Mouse (Mus musculus) ES-Bruce4 (cell line): ENCODE results near the gene Cacng2. TPM values are rescaled to one million over a fixed set of nuclear protein-coding genes. Genes with fewer than 3 reads are reported as not detected.
A peak's percentile ranks its signal among the peaks of the same experiment; 100 is the strongest.

Experiments used
- H3K27ac ChIP-seq: 2 replicates; pipeline ENCODE4 v1.5.1; 2012; ENCODE audit warnings: low read length, inconsistent platforms; ENCODE audit not compliant: insufficient read depth
- H3K27me3 ChIP-seq: 2 replicates; pipeline ENCODE4 v1.6.1; 2012; ENCODE audit warnings: mild to moderate bottlenecking, low read length, inconsistent platforms; ENCODE audit not compliant: control insufficient read depth, poor library complexity, insufficient read depth, severe bottlenecking
- H3K36me3 ChIP-seq: 2 replicates; pipeline ENCODE4 v1.6.1; 2012; ENCODE audit warnings: inconsistent platforms, mild to moderate bottlenecking, low read length, moderate library complexity; ENCODE audit not compliant: control insufficient read depth, poor library complexity, insufficient read depth, severe bottlenecking
- H3K4me1 ChIP-seq: one replicate; pipeline ENCODE4 v1.8.1; 2011; ENCODE audit warnings: low read length; ENCODE audit not compliant: control insufficient read depth, insufficient read depth
- H3K4me3 ChIP-seq: 2 replicates; pipeline ENCODE4 v1.5.1; 2011; ENCODE audit warnings: low read depth, mild to moderate bottlenecking, low read length
- H3K9ac ChIP-seq: 2 replicates; pipeline ENCODE4 v1.6.1; 2012; ENCODE audit warnings: low read depth, mild to moderate bottlenecking, inconsistent platforms; ENCODE audit not compliant: poor library complexity, severe bottlenecking
- H3K9me3 ChIP-seq: replicated peaks from 2 replicates; pipeline ENCODE4 v1.6.1; 2012; ENCODE audit warnings: mild to moderate bottlenecking, low read length, inconsistent platforms; ENCODE audit not compliant: control insufficient read depth, poor library complexity, insufficient read depth, severe bottlenecking
- CTCF ChIP-seq: IDR thresholded peaks from one replicate; pipeline ENCODE4 v1.8.1; 2011; ENCODE audit warnings: low read depth, low read length
- EP300 ChIP-seq: IDR thresholded peaks from 2 replicates; pipeline ENCODE4 v1.6.1; 2011; ENCODE audit warnings: low read depth, low read length; ENCODE audit not compliant: insufficient read depth
- POLR2A ChIP-seq: IDR thresholded peaks from one replicate; pipeline ENCODE4 v1.8.1; 2011; ENCODE audit warnings: low read length; ENCODE audit not compliant: insufficient read depth
- polyA plus RNA-seq: library from polyadenylated mRNA; stranded (reverse); fragments of >200 nt; gene quantifications from 2 replicates; pipeline ENCODE4 v1.2.4, GENCODE M21; 2011; ENCODE audit warnings: low read depth; ENCODE audit not compliant: missing spikeins, insufficient read depth, insufficient read length

The Cacng2 gene
- polyA plus RNA-seq, 1 experiment: not detected

- no peak overlapping the region for H3K4me3 ChIP-seq
- TF ChIP-seq POLR2A: no peak
- TF ChIP-seq EP300: no peak
- no peak for TF ChIP-seq CTCF
- H3K9ac ChIP-seq: no peak overlapping the region
These were observed 136.4 kb downstream of the Cacng2 start for GRCm38 (mm10) chr15:77983391-77983790.

GRCm38 (mm10) chr15:77982195-77982939 lies 137.5 kb downstream of the Cacng2 start:
- H3K27me3 ChIP-seq: no peaks in the 10 kb centered on the region
- no peak overlapping the region for H3K9ac ChIP-seq
- no peaks in the 10 kb centered on the region for H3K4me1 ChIP-seq
- no peaks in the 10 kb centered on the region for H3K36me3 ChIP-seq
- TF ChIP-seq POLR2A (no peak), EP300 (no peak), CTCF (peak; percentile 89)
- no peak overlapping the region for H3K4me3 ChIP-seq
- no peak overlapping the region for H3K27ac ChIP-seq
- no peaks in the 10 kb centered on the region for H3K9me3 ChIP-seq

More at GRCm38 (mm10) chr15:77983391-77983790, 136.4 kb downstream of the Cacng2 start:
- Histone ChIP-seq H3K36me3 (no peaks in the 10 kb centered on the region), H3K9me3 (no peaks in the 10 kb centered on the region), H3K27ac (no peak overlapping the region), H3K27me3 (no peaks in the 10 kb centered on the region), H3K4me1 (no peaks in the 10 kb centered on the region)

- Histone ChIP-seq H3K27me3 (no peaks in the 10 kb centered on the region), H3K4me1 (no peaks in the 10 kb centered on the region), H3K9me3 (no peaks in the 10 kb centered on the region), H3K9ac (no peak overlapping the region), H3K4me3 (no peak overlapping the region), H3K27ac (no peak overlapping the region), H3K36me3 (no peaks in the 10 kb centered on the region)
- TF ChIP-seq EP300 (no peak), POLR2A (no peak), CTCF (no peak)
These were observed 138.6 kb downstream of the Cacng2 start for GRCm38 (mm10) chr15:77981181-77981680.

DNA sequence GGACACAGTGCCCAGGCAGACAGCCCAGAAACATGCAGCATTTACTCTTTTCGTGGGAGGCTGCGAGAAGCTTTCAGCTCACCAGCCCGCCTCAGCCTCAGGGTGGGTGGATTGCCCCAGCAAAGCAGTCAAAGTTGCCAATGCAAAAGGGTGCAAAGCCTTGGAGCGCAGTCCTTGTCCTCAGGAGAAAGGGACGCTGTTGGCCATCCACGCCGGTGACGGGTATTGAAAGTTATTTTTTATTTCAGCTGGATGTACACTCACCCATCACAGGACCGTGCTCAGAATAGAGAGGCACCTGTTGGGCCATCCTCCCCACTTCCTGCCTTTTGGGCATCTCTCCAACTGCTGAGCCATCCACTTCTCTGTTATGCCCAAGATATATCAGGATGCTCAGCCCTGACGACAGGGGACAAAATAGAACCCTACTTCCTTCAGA lies 140.4 kb downstream of the Cacng2 start:
- no peak overlapping the region for H3K27ac ChIP-seq
- no peaks in the 10 kb centered on the region for H3K9me3 ChIP-seq
- H3K27me3 ChIP-seq: no peaks in the 10 kb centered on the region
- no peak overlapping the region for H3K4me3 ChIP-seq
- no peaks in the 10 kb centered on the region for H3K4me1 ChIP-seq
- H3K9ac ChIP-seq: no peak overlapping the region
- no peaks in the 10 kb centered on the region for H3K36me3 ChIP-seq
- TF ChIP-seq CTCF (no peak), EP300 (no peak), POLR2A (no peak)

- Histone ChIP-seq H3K4me1 (no peaks in the 10 kb centered on the region), H3K4me3 (no peak overlapping the region), H3K36me3 (no peaks in the 10 kb centered on the region), H3K27me3 (no peaks in the 10 kb centered on the region), H3K9me3 (no peaks in the 10 kb centered on the region), H3K9ac (no peak overlapping the region), H3K27ac (no peak overlapping the region)
- no peak for TF ChIP-seq EP300
- TF ChIP-seq POLR2A: no peak
- no peak for TF ChIP-seq CTCF
These were observed 142.2 kb downstream of the Cacng2 start for GRCm38 (mm10) chr15:77977663-77978062.

GRCm38 (mm10) chr15:77974165-77974841 lies 145.5 kb downstream of the Cacng2 start:
- Histone ChIP-seq H3K9ac (no peak overlapping the region), H3K27me3 (no peaks in the 10 kb centered on the region), H3K4me1 (no peaks in the 10 kb centered on the region), H3K27ac (no peak overlapping the region), H3K36me3 (no peaks in the 10 kb centered on the region), H3K4me3 (no peak overlapping the region), H3K9me3 (no peaks in the 10 kb centered on the region)
- TF ChIP-seq EP300 (no peak), CTCF (no peak), POLR2A (no peak)
